Mouse (Mus musculus) kidney, postnatal 0 days (tissue): Measurements from ENCODE around the gene Ino80b. TPM values are rescaled to one million over a fixed set of nuclear protein-coding genes. Genes with fewer than 3 reads are reported as not detected.

Experiments
- ATAC-seq: fragments of 200-750 bp; cut with Nextera tagmentation; replicated peaks from 2 replicates; pipeline ENCODE4 v1.8.0; 2017; ENCODE audit warnings: low read depth, moderate number of reproducible peaks, moderate TSS enrichment, moderate library complexity; ENCODE audit not compliant: low FRiP score
- DNase-seq: peaks from one replicate; pipeline ENCODE4 v3.0.0-alpha.2; 2016; ENCODE audit warnings: low spot score
- H3K27ac ChIP-seq: fragments of 300-500 bp; sonication (generic); 2 replicates; pipeline ENCODE4 v1.5.1; 2014; ENCODE audit warnings: mild to moderate bottlenecking
- H3K27me3 ChIP-seq: fragments of 300-500 bp; sonication (generic); 2 replicates; pipeline ENCODE4 v1.6.1; 2014; ENCODE audit warnings: low read length, mixed read lengths; ENCODE audit not compliant: insufficient read depth
- H3K36me3 ChIP-seq: fragments of 300-500 bp; sonication (generic); 2 replicates; pipeline ENCODE4 v1.6.1; 2014; ENCODE audit warnings: low read length, mixed read lengths; ENCODE audit not compliant: insufficient read depth
- H3K4me1 ChIP-seq: fragments of 300-500 bp; sonication (generic); replicated peaks from 2 replicates; pipeline ENCODE4 v1.6.1; 2014; ENCODE audit warnings: antibody characterized with exemption, low read length, mixed read lengths; ENCODE audit not compliant: insufficient read depth
- H3K4me2 ChIP-seq: fragments of 300-500 bp; sonication (generic); 2 replicates; pipeline ENCODE4 v1.6.1; 2014; ENCODE audit warnings: mild to moderate bottlenecking, low read length, moderate library complexity, mixed read lengths
- H3K4me3 ChIP-seq: fragments of 300-500 bp; sonication (generic); replicated peaks from 2 replicates; pipeline ENCODE4 v1.5.1; 2014; ENCODE audit warnings: low read depth, low read length
- H3K9ac ChIP-seq: fragments of 300-500 bp; sonication (generic); 2 replicates; pipeline ENCODE4 v1.6.1; 2014; ENCODE audit warnings: low read depth, low read length
- H3K9me3 ChIP-seq: fragments of 300-500 bp; sonication (generic); replicated peaks from 2 replicates; pipeline ENCODE4 v1.6.1; 2016; ENCODE audit warnings: low read length, inconsistent platforms, mixed read lengths
- CTCF ChIP-seq: IDR thresholded peaks from 2 replicates; pipeline ENCODE4 v1.5.1; 2016; ENCODE audit warnings: antibody characterized with exemption, low read depth, mild to moderate bottlenecking, moderate library complexity
- WGBS: fragments of 180-500 bp; shearing (Covaris S2); extraction: QIAGEN DNeasy Blood & Tissue Kit; methylation state at CpG from one replicate; pipeline ENCODE4 v1.1.7; 2014; 5-methylcytosine and 5-hydroxymethylcytosine counted together
- polyA plus RNA-seq: library from polyadenylated mRNA; unstranded; fragments of >200 nt; fragmentation: Nextera tagmentation; extraction: Ambion mirVana; gene quantifications from 2 replicates; pipeline ENCODE4 v1.2.1, GENCODE M21; 2015

Ino80b gene
- polyA plus RNA-seq, 1 experiment from 2014 or later: 16.2 TPM

DNA sequence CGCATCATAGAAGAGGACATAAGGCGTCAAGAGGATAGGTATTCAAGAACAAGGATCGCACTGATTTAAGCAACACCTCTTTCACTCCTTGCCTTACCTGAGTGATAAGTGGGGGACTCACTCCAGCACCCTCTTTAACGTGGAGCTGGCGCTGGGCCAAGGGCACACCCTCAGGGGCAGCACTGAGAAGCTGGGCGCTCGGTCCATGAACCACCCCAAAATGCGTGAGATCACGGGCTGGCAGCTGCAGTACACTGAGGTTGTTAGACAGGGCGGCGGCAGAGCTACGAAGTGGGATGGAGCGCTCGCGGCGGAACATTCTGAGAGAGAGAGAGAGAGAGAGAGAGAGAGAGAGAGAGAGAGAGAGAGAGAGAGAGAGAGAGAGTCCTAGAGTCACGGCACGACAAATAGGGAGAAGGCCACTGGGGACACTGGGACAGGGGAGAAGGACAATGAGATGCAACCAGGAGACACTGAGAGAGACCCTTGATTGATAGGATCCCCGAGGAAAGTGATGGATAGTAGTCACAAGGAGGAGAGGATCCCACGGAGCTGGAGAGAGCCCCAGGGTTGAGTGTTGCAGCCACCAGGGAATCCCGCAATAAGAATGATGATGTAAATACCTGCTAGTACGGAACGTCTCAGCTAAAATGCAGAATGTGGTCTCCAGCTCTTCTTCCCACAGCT is 30.5 kb upstream of the Ino80b start:
- no peak for DNase-seq
- no peak for TF ChIP-seq CTCF
- WGBS: 10% methylated on average over 23 of the region's 23 CpGs

DNA sequence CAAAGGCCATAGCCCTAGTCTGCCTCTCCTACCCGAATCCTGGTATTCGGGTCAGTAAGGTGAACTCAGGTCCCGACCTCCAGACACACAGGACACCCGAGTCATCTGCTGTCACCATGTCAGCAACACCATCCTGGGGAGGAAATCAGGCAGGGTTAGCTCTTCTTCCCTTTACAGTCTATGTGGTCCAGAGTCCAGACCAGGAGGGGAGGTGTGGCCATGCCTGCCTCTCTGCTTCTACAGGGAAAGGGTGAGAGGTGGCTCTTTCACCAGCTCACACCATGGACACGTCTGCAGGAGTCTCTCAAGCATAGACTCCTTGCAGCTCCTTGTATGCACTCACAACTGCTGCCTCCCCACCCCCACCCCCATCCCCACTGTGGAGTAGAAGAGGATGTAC is 28.3 kb upstream of the Ino80b start:
- Histone ChIP-seq H3K27ac (no peak overlapping the region), H3K9ac (no peak overlapping the region), H3K9me3 (no peaks in the 10 kb centered on the region), H3K4me1 (peaks cover 7% of the 10 kb centered on the region; the same call in 1 of the 2 replicates), H3K36me3 (peaks cover 15% of the 10 kb centered on the region; the same call in 1 of the 2 replicates), H3K27me3 (no peaks in the 10 kb centered on the region), H3K4me3 (no peak overlapping the region), H3K4me2 (no peak overlapping the region)
- ATAC-seq: no peak; the same call in 1 of the 2 replicates
- WGBS: 72% methylated on average over 5 of the region's 5 CpGs
- no peak for DNase-seq
- TF ChIP-seq CTCF: no peak

More for the DNA sequence above, 30.5 kb upstream of the Ino80b start:
- Histone ChIP-seq H3K4me1 (peaks cover 7% of the 10 kb centered on the region; the same call in 1 of the 2 replicates), H3K36me3 (peaks cover 5% of the 10 kb centered on the region; the same call in 1 of the 2 replicates), H3K9me3 (no peaks in the 10 kb centered on the region), H3K27ac (no peak overlapping the region), H3K9ac (peak overlapping the region; percentile 35; the same call in 1 of the 2 replicates), H3K27me3 (peaks cover under 1% of the 10 kb centered on the region; the same call in 1 of the 2 replicates), H3K4me2 (peak overlapping the region; percentile 74), H3K4me3 (peak overlapping the region; percentile 41)
- ATAC-seq: no peak

DNA sequence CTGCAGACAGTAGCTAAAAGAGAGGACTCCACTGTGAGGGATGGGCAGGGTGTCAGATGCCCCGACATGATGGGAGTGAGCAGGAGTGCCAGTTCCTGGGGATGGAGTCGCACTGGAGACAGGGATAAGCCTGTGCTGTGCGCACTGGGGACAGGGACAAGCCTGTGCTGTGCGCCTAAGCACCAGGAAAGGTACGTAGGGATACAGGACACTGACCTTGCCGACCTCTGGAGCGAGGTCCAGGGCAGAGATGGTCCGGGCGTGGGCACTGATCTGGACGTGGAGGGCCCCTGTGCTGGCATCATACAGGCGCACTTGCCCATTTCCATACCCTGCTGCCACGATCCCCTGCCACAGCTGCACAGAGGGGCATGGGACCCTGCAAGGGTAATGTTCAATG is 27.8 kb upstream of the Ino80b start:
- peaks cover 7% of the 10 kb centered on the region; the same call in 1 of the 2 replicates for H3K4me1 ChIP-seq
- TF ChIP-seq CTCF: no peak
- H3K36me3 ChIP-seq: peaks cover 15% of the 10 kb centered on the region; the same call in 1 of the 2 replicates
- no peaks in the 10 kb centered on the region for H3K27me3 ChIP-seq
- ATAC-seq (no peak), DNase-seq (no peak)
- no peak overlapping the region for H3K27ac ChIP-seq
- no peak overlapping the region for H3K9ac ChIP-seq
- no peaks in the 10 kb centered on the region for H3K9me3 ChIP-seq
- H3K4me3 ChIP-seq: no peak overlapping the region
- 86% methylated on average over 12 of the region's 12 CpGs for WGBS
- H3K4me2 ChIP-seq: no peak overlapping the region

DNA sequence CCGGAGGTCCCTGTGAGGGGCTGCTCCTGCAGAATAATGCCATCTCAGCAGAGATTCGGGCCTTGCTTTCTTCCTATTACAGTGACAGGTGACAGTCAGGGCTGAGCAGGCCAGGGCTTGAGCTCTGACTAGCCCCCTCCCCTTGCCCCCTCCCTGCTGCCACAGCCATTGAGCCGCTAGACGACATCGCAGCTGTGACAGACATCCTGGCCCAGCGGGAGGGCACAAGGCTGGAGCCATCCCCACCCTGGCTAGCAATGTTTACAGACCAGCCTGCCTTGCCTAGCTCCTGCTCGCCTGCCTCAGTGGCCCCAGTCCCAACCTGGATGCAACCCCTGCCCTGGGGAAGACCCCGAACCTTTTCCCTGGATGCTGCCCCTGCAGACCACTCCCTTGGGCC is 26.5 kb upstream of the Ino80b start:
- H3K4me1 ChIP-seq: peaks cover 7% of the 10 kb centered on the region; the same call in 1 of the 2 replicates
- no peaks in the 10 kb centered on the region for H3K9me3 ChIP-seq
- no peak overlapping the region for H3K27ac ChIP-seq
- no peaks in the 10 kb centered on the region for H3K27me3 ChIP-seq
- no peak for DNase-seq
- ATAC-seq: no peak
- no peak overlapping the region for H3K9ac ChIP-seq
- H3K4me3 ChIP-seq: no peak overlapping the region
- no peak for TF ChIP-seq CTCF
- peaks cover 15% of the 10 kb centered on the region; the same call in 1 of the 2 replicates for H3K36me3 ChIP-seq
- WGBS: 48% methylated on average over 8 of the region's 8 CpGs
- no peak overlapping the region for H3K4me2 ChIP-seq

DNA sequence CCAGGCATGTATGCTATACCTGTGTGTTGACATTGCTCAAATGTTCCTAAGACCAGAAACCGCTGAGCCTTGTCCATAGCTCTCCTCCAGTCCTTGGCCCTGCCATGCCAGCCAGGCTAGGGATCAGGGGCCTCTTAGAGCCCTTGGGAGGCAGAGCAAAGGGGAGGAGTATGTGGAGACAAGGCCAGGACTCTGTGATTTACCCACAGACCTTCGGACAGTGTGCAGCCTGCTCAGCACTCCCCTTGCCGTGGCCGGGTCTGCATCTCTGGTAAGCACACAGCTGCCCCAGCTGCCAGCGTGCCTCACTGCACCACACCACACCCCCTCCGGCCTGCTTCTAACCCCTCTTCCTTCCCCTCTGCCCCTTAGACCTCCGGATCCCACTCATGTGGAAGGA is 22.0 kb upstream of the Ino80b start:
- no peak for TF ChIP-seq CTCF
- H3K27ac ChIP-seq: no peak overlapping the region
- peaks cover 3% of the 10 kb centered on the region; the same call in 1 of the 2 replicates for H3K4me1 ChIP-seq
- H3K9ac ChIP-seq: no peak overlapping the region
- H3K9me3 ChIP-seq: no peaks in the 10 kb centered on the region
- no peak overlapping the region for H3K4me3 ChIP-seq
- WGBS: 40% methylated on average over 7 of the region's 7 CpGs
- DNase-seq (no peak), ATAC-seq (peak; percentile 33)
- no peak overlapping the region for H3K4me2 ChIP-seq
- H3K36me3 ChIP-seq: peaks cover 13% of the 10 kb centered on the region; the same call in 1 of the 2 replicates
- no peaks in the 10 kb centered on the region for H3K27me3 ChIP-seq

DNA sequence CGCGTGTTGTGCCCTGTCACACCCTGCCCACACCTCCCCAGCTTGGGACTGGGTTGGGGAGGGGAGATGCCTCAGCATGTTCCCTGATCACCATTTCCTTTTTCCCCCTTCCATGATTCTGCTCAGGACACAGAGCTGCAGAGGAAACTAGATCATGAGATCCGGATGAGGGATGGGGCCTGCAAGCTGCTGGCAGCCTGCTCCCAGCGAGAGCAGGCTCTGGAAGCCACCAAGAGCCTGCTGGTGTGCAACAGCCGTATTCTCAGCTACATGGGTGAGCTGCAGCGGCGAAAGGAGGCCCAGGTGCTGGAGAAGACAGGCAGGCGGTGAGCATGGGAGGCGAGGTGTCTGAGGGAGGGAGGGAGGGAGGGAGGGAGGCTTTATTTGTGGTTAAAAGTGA is 20.6 kb upstream of the Ino80b start:
- H3K27me3 ChIP-seq: no peaks in the 10 kb centered on the region
- no peak overlapping the region for H3K27ac ChIP-seq
- no peak for TF ChIP-seq CTCF
- no peak overlapping the region for H3K9ac ChIP-seq
- H3K4me3 ChIP-seq: no peak overlapping the region
- ATAC-seq: no peak
- H3K4me2 ChIP-seq: no peak overlapping the region
- H3K4me1 ChIP-seq: peaks cover 13% of the 10 kb centered on the region; the same call in 1 of the 2 replicates
- no peak for DNase-seq
- 69% methylated on average over 9 of the region's 9 CpGs for whole genome bisulfite sequencing
- no peaks in the 10 kb centered on the region for H3K9me3 ChIP-seq
- H3K36me3 ChIP-seq: peaks cover 10% of the 10 kb centered on the region; the same call in 1 of the 2 replicates
